Mouse (Mus musculus) kidney, postnatal 14 days (tissue): ENCODE results near the gene Zfp280d.

Experiments used
- DNase-seq: peaks from one replicate; pipeline ENCODE4 v3.0.0; 2022; ENCODE audit warnings: mixed read lengths

Gene Zfp280d

GRCm38 (mm10) chr9:72274677-72275076 is at the start of gene Zfp280d:
Zfp280d (plus strand) TSS chr9:72274860.
- peak; percentile 95 for DNase-seq

DNA sequence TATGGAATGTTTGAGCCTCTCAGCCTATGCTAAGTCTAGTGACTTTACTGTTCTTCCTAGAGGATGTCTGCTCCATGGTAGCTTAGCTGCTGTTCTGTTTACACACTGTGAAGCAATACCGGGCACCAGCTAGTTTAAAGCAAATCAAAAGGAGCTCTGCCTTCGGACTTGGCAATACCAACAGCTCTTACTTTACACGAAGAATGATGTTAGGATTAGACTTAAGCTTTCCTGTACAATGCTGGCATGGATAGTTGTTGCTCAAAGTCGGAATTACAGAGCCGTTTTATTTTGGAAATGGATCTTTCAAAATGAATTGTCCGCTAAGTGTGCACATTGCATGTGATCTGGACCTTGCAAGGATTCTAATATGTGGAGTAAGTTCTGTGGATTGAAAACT is 48.1 kb upstream of the Zfp280d start:
- DNase-seq = no peak

- no peak for DNase-seq
Measured at GRCm38 (mm10) chr9:72252656-72253055, 22.0 kb upstream of the Zfp280d start.

- DNase-seq = no peak
Measured at GRCm38 (mm10) chr9:72255227-72255626, 19.4 kb upstream of the Zfp280d start.

DNA sequence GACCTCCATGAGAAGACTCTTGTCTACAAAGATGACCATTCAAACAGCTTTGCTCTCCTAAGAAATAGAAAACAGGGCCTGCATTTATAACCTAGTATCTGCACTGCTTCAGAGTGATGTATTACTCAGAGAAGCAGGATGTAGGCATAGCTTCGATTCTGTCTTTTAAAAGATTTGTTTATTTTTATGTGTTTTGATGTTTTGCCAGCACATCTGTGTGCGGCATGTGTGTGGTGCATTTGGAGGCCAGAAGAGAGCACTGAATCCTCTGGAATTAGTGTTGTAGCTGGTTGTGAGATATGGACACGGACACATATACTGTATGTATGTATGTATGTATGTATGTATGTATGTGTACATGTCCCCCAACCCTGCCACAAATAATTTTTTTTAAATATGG is 18.0 kb upstream of the Zfp280d start:
- DNase-seq = no peak

DNA sequence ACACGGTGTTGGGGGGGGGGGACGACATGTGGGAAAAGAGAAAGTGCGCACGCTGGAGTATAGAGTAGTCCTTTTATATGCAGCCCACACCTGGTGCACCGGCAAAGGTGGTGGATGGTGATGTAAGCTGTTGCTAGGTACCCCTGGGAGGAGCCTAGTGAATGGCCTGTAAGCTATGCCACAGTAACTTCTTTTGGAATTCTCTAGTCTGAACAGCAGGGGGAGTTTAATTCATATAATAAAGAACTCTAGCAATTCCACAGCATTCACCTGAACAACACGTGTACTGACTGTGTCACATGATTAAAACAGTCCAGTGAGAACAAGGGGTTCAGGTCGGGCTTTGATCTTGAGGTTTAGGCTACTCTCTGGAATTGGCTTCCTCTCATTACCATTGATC is 14.3 kb upstream of the Zfp280d start:
- peak; percentile 48 for DNase-seq

GRCm38 (mm10) chr9:72264859-72265258 is 9.8 kb upstream of the Zfp280d start:
- no peak for DNase-seq

GRCm38 (mm10) chr9:72270146-72270545 is 4.5 kb upstream of the Zfp280d start:
- no peak for DNase-seq

- DNase-seq = no peak
Measured at GRCm38 (mm10) chr9:72273646-72274410, 832 bp upstream of the Zfp280d start.

GRCm38 (mm10) chr9:72275101-72275978 is 680 bp downstream of the Zfp280d start:
- DNase-seq = peak; percentile 68

- DNase-seq = no peak
Measured at GRCm38 (mm10) chr9:72275979-72276500, 1.4 kb downstream of the Zfp280d start.

GRCm38 (mm10) chr9:72276941-72277340 is 2.3 kb downstream of the Zfp280d start:
- no peak for DNase-seq

GRCm38 (mm10) chr9:72279943-72280342 is 5.3 kb downstream of the Zfp280d start:
- no peak for DNase-seq

DNA sequence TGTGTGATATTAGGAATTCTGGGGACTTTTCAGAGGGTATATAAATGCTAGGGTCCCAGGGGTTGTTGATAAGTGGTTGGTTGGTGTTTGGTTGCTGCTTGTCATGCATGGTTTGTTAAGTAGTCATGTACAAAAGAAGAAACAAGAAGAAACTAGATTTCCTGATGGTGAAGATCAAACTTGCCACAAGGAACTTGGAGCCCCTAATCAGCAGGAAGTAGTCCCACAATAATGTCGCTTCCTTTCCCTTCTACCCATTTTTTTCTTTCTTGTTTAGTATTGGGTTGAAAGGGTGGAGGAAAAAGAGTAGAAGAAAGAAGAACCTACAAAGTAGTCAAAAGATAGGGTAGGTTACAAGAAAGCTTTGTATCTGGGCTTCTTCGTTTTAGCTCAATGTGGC is 13.0 kb downstream of the Zfp280d start:
- no peak for DNase-seq

DNA sequence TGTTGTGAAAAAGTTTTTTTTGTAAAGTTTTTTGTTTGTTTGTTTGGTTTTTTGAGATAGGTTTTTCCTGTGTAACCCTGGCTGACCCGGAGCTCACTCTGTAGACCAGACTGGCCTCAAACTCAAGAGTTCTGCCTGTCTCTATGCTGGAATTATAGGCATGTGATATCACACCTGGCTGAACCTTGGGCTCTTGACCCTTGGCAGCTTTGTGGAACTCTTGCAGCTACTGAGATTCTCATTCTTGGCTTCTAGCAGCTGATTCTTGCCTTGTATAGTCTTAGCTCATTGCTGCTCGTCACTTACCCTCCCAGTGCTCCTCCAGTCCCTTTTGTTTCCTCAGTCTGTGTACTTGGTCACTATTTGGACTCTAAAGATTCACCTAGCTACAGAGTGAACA is 13.6 kb downstream of the Zfp280d start:
- peak; percentile 55 for DNase-seq

- no peak for DNase-seq
Measured at GRCm38 (mm10) chr9:72289094-72289493, 14.4 kb downstream of the Zfp280d start.

DNA sequence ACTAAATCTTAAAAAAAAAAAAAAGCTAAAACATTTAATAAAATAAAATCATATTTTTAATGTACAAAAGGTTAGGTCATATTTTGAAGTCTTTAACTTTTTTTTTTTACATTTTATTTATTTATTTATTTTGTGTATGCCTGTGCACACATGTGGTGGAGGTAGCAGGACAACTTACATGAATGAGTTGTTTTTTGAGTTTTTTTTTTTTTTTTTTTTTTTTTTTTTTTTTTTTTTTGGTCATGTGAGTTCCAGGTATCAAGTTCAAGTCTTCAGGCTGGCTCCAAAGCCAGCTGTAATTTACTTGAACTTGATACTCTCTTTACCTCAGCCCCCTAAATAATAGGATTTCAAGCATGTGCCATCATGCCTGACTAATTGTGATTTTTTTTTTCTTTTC is 19.4 kb downstream of the Zfp280d start:
- no peak for DNase-seq

DNA sequence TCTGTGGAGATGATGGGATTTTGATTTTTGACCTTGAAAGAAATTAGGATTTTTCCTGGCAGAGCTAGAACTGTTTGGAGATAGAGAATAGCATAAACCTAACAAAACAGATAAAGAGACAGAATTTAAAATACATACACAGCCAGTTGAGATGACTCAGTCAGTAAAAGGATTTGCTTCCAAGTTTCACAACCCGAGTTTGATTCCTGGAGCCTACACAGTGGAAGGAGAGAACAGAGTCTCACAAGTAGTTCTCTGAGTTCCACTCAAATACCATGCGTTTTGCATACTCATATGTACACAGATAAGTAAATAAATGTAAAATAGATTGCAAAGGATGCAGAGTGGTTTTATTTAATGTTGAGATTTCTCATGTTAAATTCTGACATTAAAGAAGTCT is 35.1 kb downstream of the Zfp280d start:
- no peak for DNase-seq

DNA sequence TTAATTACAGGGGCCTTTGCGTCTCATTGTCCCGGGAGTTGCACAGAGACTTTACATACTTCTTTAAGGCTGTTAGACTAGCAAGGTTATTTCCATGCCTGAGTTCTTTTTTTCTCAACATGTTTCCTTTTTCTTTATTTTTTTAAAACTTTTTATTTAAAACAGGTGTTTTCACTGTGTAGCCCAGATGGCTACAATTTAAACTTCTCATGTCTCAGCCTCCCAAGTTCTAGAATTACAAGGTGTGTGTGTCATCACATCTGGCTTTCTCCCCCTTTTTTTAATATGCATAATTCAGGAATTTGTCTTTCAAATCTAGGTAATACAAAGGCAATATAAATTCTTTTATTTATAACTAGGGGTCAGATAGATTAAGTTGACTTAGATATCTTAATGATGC is 58.6 kb downstream of the Zfp280d start:
- DNase-seq = no peak

DNA sequence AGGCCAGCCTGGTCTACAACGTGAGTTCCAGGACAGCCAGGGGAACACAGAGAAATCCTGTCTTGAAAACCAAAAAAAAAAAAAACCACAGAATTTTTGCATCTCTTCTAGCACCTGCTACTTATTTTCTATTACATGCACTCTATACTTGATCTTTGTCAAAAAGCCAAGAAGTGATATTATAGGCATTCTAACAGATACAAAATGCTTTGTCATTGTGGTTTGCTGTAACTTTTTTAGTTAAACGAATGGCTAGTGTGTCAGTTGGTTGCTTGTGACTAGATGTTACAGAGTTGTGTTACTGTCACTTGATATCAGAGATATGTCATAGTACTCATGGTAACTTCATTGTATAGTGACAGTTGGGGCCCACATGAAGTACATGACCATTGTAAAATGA is 61.4 kb downstream of the Zfp280d start:
- DNase-seq = no peak

DNA sequence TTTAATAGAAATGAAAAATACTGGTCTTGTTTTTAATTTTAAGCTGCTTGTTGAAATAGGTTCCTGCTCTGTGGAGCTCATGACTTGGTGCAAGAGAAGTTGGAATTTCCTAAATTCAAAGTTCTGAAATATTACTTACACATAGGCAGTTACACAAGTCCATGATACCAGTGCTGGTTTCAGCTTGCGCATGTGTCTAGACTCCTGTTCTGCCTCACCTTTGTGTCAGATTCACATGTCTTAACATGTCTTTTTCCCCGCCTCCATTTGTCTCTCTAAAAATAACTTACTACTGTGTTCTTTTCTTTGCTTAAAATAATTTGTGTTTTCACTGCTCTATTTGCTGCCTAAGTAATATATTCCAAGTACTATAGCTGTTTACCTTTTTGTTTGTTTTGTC is 64.5 kb downstream of the Zfp280d start:
- no peak for DNase-seq

DNA sequence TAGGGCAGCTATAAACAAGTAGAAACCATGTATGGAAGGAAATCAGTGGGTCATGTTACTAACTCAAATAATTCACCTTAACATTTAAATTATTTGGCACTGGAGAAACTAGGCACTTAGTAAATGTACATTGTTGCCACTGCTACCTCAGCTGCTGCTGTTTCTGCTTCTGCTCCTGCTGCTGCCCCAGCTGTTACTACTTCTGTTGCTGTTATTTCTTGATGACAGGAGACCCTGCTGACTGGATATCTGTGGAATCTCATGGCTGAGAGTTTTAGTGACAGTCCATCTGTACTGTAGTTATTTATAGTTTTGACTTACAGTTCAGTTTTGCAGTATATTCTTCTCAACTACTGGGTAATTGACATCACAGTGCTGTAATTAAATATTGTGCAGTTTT is 69.2 kb downstream of the Zfp280d start:
- no peak for DNase-seq

DNA sequence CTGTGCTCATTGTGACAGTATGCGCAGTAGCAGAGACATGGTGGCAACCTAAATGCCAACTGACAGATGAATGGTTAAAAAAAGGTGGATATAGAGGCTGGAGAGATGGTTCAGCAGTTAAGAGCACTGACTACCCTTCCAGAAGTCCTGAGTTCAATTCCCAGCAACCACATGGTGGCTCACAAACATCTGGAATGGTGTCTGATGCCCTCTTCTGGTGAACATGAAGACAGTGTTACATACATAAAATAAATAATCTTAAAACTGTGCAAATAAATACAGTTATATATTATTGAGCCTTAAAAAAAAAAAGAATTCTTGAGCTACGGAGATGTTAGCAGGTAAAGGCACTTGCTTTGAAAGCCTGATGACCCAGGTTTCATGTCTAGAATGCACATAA is 97.7 kb downstream of the Zfp280d start:
- no peak for DNase-seq

DNA sequence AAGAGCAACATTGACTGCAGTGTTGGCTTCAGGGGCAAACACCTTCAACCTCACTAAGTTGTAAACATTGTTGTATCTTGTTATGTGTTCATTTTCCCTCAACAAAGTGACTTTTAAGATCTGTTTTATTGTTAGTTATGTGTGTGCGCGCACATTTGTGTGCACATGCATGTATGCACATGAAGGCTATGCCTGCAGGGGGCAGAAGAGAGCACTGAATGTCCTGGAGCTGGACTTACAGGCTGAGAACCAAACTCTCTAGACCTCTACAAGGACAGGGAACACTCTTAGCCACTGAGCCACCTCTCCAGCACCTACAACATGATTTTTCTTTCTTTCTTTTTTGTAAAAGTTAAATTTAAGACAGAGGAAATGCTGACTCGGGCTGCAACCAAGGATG is 99.4 kb downstream of the Zfp280d start:
- DNase-seq = no peak
